Mouse (Mus musculus) embryo, embryonic 10.5 days (tissue): ENCODE measurements around the gene Man1c1.

Experiments
- DNase-seq: peaks from one replicate; pipeline ENCODE4 v3.0.0-alpha.2; 2015; ENCODE audit warnings: low spot score

Gene Man1c1

DNA sequence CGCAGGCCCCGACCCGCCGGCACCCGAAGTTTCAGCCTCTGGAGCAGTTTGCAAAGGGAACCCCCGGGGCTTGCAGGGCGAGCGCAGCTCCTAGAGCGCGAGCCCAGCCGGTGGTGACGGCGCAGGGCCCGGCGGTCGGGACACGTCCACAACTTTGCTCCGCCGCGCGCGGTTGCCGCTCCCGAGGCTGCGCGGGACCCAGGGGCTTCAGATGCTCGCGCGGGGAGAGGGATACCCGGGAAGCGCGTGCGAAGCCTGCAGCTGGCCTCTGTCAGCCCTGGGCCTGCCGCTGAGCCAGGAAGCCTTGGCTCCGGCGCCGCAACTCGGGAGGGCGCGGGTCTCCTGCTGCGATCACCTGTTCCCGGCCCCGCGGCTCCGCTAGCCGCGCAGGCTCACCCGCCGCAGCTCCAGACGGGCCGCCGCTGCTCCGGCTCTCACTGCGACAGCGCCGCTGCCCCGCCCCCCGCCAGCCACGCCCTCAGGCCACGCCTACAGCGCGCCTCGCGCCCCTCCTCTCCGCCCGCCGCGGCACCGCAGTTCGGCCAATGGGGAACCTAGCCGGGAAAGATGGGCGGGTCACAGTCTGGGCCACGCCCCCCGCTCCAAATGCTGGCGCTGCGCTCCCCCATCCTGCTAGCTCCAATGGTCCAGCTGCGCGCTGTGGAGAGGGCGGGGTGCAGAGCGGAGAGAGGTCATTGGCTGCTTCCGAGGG, at the start of gene Man1c1:
Man1c1 (minus strand) TSS at position 456 of the 712 bp plus-strand sequence.
- DNase-seq: peak; percentile 99

DNA sequence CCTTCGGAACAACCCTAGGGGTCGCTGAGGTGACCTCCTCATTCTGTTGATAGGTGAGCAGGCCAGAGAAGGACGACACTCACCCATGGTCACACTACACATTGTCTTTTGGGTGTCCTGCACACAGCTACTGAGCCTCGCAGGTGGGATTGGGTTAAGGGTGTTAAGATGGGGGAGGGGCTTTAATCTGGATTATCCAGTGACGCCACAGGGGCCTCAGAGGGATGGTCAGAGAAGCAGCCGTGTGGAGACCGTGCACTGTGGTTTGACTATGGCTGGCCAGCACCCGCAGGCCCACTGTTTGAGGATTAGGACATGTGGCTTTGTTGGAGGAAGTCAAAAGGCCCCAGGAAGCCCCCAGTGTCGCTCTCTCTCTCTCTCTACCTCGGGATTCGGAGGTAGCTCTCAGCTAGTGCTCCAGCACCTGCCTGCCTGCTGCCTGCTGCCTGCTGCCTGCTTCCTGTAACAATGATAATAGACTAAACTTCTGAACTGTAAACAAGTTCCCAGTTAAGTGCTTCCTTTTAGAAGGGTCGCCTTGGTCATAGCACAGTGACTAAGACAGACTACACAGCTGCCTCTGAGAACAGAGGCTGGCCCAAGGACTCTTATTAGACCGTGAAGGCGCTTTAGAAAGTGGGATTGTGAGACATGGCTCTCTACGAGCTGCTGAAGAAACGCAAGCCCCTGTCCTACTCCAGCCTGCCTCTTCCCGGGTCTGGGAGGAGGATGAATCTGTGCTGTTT, 49.6 kb upstream of the Man1c1 start:
- DNase-seq: peak; percentile 40

DNA sequence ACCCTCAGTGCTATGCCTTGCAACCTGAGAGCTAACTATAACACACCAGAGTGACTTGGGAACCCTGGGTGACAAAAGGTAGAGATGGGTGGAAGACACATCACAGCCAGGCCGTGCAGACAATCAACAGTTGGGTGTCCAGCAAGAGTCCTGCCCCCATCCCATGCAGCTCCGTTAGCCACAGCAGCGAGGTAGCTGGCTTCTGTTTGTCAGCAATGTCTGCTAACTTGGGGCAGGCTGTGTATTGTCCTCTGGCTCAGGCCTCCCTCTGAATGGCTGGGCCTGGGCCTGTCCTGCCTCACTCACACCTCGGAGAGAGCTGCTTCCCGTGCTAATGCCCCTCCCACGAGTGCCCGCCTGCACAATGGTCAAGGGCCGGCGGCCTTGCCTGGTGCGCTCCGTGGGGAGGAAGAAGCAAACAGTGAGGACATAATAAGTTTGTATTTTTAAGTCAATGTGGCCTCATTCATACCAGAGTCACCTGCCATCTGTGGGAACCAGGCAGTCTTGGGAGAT, 48.9 kb upstream of the Man1c1 start:
- no peak for DNase-seq

DNA sequence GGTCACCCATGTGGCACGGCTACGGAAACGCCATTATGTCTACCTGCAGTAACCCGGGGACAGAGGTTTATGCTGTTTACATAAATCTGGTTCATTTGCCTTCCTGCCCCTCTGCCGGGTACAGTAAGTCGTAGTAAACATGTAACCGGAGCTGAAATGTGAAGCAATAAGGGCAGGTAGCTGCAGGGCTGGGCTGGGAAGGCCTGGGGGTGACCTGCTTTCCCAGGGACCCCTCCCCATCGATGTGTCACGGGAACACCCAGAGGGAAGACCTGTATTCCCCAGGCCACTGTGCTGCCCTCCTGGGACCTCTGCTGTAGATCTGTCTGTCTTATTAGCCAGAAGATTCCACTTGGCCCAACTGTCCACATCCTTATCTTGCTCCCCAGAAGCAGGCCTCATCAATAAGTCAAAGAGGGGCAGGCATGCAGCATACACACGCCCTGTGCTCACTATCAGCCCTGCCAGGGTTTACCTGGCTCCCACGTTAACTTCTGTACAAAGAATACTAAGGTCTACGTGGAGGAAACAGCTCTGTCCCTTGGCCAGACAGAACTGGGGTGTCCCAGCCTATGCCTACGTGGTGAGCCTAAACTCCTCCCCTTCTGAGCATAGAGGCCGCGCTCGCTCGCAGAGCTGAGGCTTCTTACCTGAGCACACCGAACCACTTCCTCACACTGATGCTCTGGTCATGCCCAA, 47.7 kb upstream of the Man1c1 start:
- DNase-seq: no peak

DNA sequence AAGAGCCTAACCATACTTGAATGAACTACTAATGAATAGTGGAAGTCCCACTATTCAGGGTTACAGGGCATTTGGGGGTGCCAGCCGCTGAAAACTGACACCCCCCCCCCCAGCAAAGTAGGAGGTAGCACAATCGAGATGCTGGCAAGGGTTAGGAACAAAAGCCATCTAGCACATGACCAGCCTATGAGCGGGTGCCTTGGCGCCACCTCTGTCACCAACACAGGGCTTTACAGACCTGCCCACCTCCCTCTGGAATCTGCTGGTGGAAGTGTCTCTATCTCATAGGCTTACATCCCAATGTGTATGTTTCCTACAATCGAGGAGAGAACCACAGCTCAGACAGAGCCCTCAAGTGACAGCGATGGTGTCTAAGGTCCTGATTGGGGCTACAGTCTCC, 46.7 kb upstream of the Man1c1 start:
- no peak for DNase-seq

DNA sequence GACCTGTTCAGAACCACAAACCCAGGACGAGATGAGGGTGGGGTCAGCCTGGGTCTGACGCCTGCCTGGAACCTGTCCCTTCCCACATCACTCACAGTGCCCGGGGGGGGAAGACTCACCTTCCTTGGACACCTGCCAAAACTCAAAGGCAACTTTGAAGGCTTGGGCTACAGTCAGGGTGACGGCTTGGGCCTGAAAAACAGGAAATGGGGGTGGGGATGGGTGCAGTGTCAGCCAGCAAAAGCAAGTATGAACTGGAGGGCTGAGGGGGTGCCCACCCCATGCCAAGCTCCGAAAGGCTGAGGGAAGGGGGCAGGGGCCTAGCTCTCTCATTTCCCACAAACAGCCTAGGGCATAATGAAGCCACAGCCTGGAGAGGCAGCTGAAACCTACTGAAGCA, 46.2 kb upstream of the Man1c1 start:
- no peak for DNase-seq

DNA sequence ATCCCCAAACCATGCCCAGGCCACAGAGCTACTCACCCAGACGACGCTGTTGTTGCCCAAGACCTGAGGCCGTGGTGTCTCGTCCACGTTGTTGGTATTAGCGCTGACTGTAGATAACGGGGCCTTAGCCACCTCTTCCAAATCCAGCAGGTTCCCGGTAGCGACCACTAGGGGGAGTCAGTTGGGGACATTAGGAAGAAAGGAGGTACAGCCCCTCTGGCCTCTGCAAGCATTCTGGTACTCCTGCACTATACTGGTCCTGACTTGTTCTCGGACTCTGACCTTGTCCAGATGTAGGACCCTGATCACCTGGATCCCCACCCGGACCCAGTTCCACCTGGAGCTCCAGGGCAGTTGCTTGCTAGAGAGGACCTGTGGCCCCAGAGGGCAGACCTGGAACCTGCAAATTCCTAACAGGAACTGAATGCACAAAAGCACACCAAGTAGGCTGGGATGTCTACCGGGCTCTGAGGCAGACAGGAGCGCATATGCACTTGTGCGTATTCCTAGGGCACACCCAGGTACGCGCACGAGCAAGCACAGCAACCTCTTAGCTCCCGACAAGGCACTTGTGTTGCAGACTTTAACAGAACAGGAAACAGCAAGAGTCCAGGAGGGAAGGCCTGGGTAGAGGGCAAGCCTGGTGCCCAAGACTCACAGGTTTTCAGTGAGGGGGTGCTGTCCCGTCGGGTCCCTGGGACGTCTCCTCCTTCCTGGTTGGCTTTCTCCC, 45.4 kb upstream of the Man1c1 start:
- peak; percentile 57 for DNase-seq

DNA sequence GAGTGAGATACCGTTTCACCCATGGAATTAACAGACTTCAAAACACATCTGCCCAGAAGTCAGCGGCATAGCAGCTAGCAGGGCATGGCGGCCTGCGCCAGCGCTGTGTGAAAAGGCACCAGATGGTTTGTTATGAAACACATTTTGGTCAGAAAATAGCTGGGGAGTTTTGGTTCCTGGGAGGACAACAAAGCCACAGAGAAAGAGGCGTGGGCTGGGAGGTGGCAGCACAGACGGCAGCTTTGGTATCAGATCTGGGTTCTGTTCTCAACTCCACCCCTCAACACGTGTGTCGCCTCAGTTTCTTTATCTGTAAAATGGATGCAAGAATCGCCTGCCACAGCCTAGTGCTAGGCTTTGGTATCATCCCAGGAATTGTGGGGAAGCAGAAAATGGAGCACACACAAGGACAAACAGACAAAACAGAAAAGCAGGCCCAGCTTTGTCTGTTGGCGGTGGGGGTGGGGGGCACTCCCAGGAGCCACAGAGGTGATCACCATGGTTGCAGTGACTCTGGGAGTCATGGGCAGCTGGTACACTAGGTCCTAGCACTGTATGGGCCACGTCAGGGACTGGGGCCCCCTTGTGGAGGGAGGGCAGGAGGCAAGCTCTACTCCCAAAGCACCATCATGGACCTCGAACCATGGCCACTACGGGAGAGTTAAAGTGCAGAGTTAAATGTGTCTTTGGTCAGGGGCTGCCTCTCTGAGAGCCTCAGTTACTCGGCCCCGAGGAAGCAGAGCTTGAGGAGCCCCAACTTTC, 42.0 kb upstream of the Man1c1 start:
- DNase-seq: no peak

DNA sequence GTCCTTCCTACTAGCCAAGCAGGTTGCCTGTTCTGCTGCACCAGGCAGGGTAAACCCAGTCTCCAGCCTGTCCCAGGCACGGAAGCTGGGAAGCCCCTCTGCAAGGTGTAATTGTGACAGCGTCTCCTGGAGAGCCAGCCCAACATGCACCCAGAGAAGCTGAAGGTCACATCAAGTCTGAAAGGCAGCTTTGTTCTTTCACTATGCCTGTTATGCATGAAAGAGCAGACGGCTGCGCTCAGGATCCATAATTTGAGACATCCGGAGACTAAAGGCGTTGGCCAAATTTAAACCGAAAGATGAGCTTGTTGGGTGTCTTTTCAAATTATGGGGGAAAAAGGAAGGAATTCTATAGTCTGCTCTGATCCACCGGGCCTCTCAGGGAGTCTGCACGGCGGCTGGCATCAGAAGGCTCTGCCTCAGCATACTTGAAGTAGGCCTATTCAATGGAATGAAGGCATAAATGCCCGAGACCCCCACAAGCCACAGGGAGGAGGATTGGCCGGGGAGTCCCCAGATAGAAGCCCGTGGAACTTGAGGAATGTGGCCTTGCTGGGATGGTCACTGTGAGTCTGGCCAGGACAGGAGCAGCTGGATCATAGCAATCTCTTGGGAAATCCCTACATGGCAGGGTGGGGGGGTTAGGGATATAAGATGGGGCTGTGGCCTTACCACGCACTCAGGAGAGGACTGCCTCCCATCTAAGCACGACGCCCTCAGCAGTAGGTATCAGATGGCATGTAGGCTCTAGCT, 40.0 kb upstream of the Man1c1 start:
- DNase-seq: no peak

DNA sequence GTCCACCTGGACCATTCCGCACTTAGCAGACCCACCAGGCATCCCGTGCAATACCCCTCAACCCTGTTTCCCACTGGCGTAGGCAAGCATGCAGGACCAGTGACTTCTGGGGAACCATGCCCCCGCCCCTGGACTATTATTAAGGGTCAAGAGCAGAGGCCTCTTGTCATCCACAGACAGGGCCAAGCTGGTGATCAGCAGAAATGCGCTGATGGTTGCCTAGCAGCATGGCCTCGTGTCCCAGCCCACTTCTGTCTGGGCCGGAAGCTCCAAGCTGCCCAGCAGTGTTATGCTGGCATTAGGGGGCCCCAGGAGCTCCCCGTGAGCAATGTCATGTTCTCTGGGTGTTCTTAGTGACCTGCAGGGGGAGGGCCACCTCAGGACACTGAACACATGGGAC, 37.9 kb upstream of the Man1c1 start:
- DNase-seq: no peak

DNA sequence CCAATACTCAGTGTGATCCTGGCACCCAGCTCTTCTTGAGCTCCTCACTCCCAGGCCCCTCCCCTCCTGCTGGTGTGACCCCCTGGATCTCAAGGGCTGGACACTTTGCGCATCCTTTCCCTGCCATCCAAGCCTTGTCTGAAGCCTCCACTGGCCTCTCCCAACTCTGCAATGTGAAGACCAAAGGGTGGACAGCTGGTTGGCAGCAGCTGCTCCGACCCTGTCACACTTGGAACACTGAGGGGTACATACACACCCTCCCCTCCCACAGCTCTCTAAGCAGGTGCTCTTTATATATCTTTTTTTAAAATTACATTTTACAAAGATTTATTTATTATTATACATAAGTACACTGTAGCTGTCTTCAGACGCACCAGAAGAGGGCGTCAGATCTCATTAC, 36.1 kb upstream of the Man1c1 start:
- DNase-seq: no peak

DNA sequence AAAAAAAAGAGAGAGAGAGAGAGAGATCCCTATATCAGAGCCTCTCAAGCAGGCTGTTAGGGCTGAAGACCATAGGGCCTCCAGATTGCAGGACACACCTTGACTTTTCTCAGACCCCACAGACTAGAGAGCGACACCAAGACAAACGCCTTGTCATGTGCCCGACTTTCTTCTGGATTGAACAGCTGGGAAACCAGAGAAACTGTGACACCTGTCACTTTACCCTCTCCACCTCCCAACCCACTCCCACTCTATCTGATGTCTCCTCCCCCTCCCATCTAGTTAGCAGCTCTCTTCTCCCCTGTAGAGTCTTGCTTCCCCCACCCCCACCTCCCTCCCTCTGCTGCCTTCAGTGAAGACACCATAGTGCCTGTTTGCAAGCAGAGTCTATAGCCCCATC, 35.4 kb upstream of the Man1c1 start:
- DNase-seq: no peak

DNA sequence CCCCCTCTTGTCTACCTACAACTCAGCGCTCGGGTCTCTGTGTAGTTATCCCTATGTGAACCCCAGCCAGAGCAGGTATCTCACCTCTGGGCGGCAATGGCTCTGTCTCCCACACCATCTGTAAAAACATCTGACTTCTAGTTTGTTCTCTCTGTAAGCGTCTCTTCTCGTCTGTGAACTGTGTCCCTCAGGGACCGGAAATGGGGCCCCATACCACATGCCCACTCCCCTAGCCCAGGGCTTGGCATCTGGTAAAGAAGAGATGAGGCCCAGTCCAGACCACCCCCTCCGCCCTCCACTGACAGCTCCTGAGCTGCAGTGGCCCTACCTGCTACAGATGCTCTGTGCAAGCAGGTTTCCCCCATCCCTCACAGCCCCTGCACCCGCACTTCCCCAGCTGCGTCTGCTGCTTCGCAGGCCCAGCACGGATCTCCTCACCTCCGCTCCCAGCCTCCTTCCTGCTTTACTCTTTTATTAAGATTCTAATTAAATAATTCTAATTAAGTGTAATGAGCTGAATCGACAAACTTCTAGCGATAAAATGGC, 33.3 kb upstream of the Man1c1 start:
- DNase-seq: no peak

DNA sequence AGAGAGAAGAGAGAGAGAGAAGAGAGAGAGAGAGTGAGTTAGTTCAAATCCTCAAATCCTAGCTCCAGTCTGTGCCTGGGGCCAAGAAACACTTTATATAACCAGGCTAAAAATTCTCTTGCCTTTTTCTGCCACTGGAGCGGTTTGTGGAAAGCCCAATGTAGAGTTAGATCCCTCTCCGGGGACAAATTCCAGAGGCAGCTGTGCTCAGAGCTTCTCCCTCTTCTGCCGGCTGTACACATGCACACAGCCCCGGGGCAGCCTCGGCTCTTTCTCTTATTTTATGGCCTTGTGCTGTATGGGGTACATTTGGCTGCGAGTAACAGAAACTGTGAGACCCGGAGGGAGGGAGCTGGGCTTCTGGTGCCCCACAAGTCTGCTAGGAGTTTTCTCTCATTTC, 32.1 kb upstream of the Man1c1 start:
- no peak for DNase-seq

DNA sequence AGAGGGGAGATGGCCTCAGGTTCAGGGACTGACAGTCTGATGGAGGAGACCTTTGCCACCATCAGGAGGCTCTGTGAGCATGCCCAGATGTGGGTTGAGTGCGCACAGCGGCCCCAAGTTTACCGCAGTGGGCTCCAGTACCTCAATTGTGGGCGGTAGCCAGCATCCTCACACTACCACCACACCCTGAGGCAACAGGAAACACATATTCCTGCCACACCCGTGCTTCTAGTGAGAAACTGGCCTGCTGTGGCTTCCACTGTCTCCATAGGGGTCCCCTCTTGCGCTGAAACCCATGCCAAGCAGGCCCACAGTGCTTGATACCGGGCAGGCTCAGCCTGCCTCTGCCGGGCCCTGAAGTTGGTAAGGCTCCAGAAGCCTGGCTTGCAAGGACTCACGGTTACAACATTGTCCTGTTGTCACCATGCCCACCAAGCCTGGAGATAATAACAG, 30.6 kb upstream of the Man1c1 start:
- no peak for DNase-seq

DNA sequence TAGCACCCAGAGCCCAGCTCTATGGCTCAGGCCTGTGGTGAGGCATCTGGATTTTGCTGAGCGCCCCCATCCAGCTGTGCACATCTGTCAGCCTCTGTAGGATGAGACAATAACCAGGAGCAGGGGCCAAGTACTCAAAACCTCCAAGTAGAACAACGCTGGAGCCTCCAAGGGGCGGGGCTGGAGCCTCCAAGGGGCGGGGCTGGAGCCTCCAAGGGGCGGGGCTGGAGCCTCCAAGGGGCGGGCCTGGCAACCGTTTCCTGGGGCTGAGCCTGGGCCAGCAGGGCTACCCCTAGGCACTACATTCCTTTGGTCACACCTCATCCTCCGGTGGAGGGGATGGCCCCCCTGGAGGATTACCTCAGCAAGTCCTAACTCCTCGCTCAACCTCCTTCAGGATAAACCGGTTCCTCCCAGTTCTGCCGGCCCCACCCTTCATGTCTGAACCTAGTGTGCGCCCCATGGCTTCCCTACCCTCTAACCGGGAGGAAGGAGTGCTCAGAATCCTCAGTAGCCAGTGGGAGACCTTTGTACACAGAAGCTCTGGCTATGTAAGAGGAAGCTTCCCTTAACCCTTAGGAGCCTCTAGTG, 30.0 kb upstream of the Man1c1 start:
- DNase-seq: peak; percentile 59

DNA sequence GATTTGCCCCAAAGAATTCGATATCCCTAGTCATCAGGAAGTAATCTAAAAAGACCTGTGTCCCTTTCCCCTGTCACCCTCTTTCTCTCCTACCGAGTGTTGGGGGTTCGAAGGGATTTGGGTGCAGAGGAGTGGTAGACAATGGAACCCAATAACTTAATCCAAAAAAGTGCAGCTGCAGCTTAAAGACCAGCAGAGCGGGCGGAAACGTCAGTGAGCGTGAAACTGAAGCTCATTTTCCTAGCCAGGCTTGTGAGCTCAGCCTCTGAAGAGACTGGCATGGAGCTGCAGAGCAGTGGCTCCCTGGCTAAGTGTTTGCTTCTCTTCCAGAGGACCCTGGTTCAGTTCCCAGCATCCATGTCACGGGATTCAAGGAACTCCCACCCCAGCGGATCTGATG, 29.3 kb upstream of the Man1c1 start:
- DNase-seq: no peak

DNA sequence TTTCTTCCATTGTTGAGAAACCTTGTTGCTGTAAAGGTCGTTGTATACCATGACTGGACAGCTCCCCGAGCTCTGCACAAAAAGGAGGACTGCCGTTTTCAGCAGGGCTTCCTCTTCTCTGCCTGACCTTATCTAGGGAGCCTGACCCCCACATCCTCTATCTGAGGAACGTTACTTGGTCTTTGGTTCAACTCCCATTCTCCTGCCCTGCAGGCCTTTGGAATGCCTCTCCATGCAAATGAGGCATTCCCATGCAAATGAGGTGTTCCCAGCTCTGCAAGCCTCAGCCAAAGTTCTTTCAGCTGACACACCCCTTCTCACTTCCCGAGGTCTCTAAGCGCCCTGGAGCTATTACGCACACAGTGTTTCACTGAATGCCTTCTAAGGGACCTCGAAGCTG, 26.0 kb upstream of the Man1c1 start:
- DNase-seq: peak; percentile 42

DNA sequence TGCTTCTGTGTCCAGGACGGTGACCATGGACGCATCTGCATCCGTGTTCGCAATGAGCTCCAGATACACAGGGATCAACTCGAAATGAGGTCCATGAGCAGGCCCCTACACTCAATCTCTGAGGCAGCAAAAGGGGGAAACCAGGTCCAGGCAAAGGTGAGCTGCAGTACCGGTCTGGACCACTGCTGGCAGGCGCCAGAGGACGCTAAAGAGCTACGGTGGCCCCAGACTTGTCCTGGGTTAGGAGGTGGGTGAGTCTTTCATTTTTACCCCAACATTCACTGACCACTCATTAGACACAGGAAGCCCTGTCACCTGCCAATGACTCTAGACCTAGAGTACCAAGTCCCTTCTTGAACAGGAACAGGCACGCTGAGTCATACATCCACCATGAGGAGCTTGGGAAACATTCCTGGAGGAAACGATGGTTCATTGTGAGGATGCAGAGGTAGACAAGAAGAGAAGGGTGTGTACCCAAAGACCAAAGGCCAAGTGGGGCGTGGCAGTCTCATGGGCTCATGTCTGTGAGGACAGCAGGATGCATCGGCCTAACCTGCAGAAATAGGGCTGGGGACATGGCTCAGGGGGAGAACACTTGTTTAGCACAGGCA, 21.8 kb upstream of the Man1c1 start:
- no peak for DNase-seq

DNA sequence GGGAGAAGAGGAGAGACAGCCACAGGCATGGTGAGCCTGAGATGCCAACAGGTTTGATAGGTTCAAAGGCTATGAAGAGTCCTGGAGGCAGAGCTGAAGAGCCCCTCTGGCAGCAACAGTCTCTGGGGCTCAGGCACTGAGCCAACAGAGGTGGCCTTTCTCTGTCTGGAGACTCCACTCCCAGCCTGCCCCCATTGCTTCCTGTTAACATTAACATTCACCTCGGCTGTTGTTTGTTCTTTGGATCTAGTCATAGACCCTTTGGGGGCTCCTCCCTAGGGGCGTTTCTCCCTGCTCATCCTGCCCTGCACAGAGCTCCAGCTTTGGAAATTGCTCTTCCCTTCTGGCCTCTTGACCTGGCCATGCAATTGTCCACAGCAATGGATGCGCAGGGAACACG, 20.9 kb upstream of the Man1c1 start:
- no peak for DNase-seq
